Mouse (Mus musculus): ENCODE data around the gene Ddah1.

Gene Ddah1

GRCm38 (mm10) chr3:145817276-145817675 lies 58.8 kb downstream of the Ddah1 start:
- no peak for DNase-seq (ENCODE audit: low spot score)

- DNase-seq (ENCODE audit: low spot score), result no peak
These were observed 62.0 kb downstream of the Ddah1 start for GRCm38 (mm10) chr3:145820439-145820838.

GRCm38 (mm10) chr3:145820938-145821337 lies 62.5 kb downstream of the Ddah1 start:
- DNase-seq (ENCODE audit: low spot score), result no peak

GRCm38 (mm10) chr3:145822201-145822600 lies 63.7 kb downstream of the Ddah1 start:
- DNase-seq (ENCODE audit: low spot score), result no peak

GRCm38 (mm10) chr3:145823661-145824060 lies 65.2 kb downstream of the Ddah1 start:
- DNase-seq (ENCODE audit: low spot score), result no peak

GRCm38 (mm10) chr3:145825416-145826055 lies 67.1 kb downstream of the Ddah1 start:
- no peak for DNase-seq (ENCODE audit: low spot score)

DNA sequence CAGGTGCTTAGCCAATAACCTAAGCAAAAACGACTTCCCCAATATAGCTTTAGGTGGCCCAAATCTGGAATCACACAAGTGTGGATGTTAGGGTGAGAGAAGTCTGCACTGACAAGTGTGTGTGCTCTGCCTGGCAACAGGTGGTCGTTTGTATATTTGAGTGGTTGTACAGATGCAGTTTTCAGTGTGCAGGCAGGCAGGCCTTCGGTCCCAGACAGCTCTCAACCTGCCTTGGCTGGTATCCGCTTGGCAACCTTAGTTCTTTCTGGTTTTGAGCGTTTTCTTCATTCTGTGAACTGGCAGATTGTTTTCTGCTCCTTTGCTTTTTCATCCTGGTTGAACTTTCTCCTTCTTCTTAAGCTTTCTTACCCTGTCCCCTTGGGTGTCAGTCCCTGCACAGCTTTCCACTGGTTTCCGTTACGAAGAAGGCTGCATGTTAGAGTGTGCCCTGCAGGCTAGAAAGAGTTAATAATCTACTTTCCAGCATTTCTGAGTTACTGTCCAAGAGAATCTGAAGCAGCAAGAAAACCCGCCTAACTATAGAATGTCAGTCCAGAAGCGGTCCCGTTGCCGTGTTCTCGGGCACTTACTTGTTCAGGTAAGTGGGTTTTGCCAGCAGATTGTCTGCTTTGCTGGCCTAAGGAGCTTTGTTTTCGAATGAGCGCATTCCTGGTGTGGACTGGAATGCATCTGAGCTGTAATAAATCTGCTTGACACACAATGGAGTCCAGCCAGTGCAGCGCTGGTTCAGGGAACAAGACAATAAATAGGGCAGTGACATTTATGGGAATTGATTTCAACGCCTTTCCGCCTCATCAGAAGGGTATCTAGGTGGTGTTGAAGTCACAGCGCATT lies 68.9 kb downstream of the Ddah1 start:
- DNase-seq (ENCODE audit: low spot score), result no peak

DNA sequence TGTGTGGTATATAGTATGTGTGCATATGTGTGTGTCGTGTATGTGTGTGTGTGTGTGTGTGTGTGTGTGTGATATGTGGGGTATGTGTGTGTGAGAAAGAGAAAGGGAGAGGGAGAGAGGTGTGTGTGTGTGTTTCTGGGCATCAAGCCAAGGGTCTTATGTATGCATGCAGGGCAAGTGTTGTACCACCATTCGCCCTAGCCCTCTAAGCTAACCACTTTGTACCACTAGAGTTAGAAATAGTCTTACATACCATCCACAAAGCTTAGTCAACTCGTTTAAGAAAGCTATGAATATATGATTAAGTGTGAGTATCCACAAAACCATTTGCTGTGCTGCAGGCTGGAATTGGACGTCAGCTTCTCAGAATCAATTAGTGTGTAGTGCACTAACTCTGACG lies 70.4 kb downstream of the Ddah1 start:
- DNase-seq (ENCODE audit: low spot score), result no peak

DNA sequence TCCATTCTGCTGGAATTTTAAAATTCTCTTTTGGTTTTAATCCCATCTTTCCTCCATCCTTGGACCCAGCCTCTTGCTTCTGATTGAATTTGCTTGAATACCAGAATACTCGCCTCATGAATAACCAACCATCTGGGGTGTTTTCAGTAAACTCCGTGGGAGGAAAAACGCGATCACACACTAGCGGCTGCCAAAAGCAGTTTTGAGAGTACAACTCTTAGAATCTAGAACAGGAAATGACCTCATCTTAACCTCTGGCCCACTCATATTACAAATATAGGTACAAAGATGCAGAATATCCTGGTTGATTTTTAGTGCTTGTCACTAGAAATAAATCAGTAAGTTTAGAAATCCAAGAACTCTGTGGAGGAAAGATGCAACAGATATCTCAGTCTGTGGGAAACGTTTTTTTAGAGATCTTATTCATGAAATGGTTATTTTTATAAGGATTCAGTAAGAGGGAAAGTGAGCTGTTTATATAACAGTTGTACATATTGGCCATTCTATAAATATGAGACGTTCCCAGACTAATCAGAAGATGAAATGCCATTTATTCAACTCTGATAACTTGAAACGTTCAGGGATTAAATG lies 75.6 kb downstream of the Ddah1 start:
- no peak for DNase-seq (ENCODE audit: low spot score)

DNA sequence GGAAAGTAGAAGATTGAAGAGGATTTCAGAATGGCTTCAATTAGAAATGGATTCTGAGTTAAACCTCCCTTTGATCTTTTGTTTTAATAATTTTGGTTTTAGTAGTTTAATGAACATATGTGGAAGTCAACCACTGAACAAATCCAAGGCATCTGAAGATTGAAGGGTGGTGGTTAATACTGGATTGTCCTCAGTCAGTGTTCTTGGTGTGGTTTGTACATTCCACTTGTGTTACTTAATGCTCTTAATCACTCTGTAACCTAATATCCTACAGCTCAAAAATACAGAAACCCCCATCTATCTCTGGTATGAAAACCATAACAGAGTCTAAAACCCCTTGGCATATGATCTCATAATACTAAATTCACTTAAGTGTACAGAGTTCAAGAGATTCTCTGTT lies 79.8 kb downstream of the Ddah1 start:
- DNase-seq (ENCODE audit: low spot score), result no peak

DNA sequence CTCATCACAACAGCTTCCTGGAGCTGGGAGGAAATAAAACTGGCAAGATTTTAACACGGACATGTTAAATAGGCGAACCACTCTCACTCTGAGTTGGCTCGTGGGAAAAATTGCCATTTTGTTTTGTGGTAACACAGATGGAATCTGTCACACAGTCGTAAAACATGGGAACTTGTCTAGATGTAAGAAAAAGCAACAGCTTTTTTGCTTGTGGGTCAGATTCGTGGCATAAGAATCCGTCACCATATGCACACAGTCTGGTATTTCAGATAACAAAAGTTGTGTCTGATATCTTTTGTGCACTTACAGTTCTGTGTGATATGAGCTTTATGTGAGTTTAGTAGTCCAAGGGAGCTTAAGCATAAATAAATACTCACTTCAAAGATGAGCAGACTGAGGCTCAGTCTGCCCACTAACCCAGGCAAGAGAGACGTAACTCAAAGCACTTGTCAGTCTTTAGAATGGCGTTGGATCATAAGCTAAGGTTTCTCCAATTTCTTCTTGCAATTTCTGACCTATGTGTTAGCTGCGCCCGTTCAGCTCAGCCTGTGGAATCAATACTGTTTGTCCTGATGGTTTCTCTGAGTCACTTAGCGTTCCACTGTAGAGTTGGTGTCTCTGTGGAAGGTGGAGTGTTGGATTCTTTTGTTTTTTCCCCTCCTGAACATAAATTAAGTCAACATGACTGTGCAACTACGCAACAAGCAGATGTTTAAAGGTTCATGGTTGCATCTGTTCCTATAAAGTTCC lies 83.7 kb downstream of the Ddah1 start:
- no peak for DNase-seq (ENCODE audit: low spot score)

DNA sequence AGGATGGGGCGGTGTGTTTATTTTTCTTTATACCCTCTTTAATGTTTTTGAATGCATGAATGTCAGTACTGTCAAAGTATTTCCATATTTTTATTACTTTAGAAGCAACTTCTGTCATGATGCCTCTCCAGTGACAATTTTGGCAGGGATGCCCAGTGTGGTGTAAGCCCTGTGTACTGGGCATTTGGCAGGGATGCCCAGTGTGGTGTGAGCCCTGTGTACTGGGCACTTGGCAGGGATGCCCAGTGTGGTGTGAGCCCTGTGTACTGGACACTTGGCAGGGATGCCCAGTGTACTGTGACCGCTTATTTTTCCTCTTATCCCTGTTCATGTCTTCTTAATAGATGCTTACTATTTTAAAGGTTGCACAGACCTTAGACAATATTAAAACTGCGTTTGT lies 85.4 kb downstream of the Ddah1 start:
- DNase-seq (ENCODE audit: low spot score), result no peak

- no peak for DNase-seq (ENCODE audit: low spot score)
These were observed 86.4 kb downstream of the Ddah1 start for GRCm38 (mm10) chr3:145844891-145845290.

DNA sequence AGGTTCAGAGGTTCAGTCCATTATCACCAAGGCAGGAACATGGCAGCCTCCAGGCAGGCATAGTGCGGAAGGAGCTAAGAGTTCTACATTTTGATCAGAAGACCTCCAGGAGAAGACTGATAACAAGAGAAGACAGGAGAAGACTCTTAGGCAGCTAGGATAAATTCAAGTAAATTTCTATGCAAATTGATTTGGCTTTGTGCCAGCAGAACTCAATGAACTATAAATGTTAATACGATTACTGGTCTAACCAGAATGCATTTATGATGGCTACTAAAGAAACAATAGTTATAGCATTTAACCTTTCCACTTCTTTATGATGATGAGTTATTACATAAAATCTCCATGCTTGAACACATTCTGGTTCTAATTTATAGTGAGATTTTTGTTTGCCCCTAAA lies 87.8 kb downstream of the Ddah1 start:
- no peak for DNase-seq (ENCODE audit: low spot score)

DNA sequence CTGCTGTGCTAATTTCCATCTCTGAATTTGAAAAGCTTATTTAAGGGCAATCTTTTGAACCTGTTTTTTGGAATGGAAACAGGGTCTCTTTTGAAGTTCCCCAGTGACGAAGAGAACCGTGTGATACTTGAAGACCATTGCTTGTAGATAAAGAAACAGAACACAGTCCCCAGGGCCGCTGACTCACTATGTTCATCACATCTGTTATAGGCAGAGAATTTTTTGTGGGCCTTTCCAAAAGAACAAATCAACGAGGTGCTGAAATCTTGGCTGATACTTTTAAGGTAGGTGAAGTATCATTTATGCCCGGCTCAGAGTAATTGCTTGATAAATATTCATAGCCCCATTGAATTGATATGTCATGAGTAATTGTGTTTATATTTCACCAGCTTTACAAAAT lies 93.6 kb downstream of the Ddah1 start:
- no peak for DNase-seq (ENCODE audit: low spot score)

DNA sequence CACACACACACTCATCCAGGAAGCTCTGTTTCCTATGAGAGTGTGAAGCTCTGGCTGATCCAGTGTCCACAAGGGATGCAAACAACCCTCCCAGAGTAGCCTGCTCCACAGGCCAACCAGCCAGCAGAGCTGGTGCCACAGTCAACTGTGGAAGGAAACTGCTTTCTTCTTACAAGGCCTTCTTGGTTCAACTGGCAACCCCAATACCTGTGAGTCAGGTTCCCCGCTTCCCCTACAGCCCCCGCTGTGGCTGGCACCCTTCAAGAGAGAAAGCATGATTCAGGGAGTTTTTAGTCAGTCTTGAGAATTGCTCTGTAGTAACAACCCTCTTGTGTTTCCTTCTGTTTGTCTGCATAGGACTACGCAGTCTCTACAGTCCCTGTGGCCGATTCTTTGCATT lies 94.3 kb downstream of the Ddah1 start:
- no peak for DNase-seq (ENCODE audit: low spot score)

DNA sequence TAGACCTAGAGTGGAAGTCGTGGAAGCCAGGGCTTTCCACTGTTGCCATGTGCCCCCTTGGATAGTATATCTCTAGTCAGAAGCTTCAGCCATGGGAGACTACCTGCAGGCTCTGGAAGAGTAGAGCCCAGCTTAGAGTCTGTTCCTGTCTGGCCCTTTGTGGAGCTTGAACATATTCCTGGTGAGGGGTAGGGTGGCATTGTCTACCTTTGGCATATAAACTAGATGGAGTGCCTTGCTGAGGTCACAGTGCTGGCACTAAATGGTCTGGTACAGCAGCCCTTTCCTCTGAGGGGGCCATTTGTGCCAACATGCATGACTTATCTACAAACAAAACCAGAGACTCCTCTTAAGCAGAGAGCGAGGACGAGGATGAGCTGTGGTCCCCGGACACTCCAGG lies 95.2 kb downstream of the Ddah1 start:
- DNase-seq (ENCODE audit: low spot score), result no peak

DNA sequence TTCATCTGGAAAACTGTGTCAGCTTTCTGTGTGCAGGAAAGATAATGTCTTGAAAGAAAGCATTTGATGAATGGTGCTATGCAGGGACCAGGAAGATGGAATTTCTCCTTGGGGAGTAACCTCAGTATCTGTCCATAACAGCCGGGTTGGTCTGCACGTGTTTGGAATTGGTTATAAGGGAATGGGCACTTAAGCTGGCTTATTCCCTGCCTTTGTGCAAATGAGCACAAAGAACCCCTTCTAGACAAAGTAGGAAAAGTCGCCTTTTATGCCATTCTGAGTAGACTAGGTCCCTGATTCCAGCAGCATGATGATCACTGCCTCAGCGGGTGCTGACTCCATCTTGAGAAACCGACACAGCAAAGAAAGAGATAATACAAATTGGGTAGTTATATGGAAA lies 96.0 kb downstream of the Ddah1 start:
- DNase-seq (ENCODE audit: low spot score), result no peak

DNA sequence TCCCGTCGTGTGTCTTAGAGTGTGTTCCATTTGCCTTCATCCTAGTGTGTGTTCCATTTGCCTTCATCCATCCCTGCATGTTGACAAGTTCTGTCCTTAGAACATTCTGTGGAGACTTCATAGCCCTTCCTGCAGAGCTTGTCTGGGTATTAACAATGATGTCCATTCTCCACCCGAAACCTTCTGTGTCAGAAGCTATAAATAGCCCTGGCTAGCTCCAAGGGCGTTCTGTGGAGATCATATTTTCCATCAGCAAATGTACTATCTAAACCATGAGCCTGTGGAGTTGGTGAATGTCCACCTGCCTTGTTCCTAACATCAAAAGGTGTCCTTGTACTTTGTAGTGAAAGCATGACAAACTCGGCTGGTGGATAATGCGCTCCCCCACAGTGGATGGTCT lies 96.8 kb downstream of the Ddah1 start:
- DNase-seq (ENCODE audit: low spot score), result no peak

DNA sequence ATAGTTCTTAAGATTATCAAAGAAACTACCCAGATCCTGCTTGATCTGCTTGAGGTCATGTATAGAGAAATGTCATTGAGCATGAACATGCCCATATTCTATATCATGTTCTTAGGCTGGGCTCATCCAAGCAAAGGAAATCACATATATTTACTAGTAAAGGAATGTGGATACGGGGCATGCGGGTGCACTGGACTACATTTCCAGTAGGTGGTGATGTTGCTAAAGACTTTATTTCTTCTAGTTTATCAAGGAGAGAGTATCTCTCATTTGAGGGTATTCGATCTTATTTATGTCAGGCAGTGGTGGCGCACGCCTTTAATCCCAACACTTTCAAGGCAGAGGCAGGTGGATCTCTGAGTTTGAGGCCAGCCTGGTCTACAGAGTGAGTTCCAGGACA lies 99.9 kb downstream of the Ddah1 start:
- DNase-seq (ENCODE audit: low spot score), result no peak

GRCm38 (mm10) chr3:145862521-145862920 lies 104.0 kb downstream of the Ddah1 start:
- DNase-seq (ENCODE audit: low spot score), result no peak

- no peak for DNase-seq (ENCODE audit: low spot score)
These were observed 105.7 kb downstream of the Ddah1 start for GRCm38 (mm10) chr3:145864033-145864712.

Measured in urinary bladder, postnatal 10 days (tissue).